Mouse (Mus musculus) c-Kit-negative CD71-positive TER-119-positive erythroid progenitor cells, embryonic 14.5 days (primary cell): ENCODE measurements around the gene Tnk2.
A peak's percentile ranks its signal among the peaks of the same experiment; 100 is the strongest.

ENCODE experiments used
- DNase-seq: peaks from one replicate; pipeline ENCODE4 v3.0.0-alpha.2; 2013; ENCODE audit warnings: low read depth, low spot score

The Tnk2 gene

DNA sequence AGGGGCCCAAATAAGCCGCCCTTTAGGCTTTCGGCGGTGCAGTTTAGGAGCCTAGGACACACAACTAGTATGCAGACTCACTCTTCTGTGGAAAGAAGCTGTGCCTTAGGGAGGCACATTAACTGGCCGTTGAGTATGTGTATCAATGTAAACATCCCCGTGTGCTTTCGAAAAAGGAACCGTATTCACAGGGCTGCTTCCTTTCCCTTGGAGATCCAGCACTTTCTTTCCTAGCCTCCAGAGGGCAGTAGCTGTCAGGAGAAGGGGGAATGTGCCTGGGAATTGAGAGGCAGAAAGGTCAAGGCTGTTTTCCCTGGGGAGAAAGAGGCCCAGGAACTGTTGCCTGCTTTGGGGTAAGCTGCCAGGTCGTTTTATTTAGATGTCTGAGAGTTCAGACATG is 15.7 kb downstream of the Tnk2 start:
- no peak for DNase-seq

GRCm38 (mm10) chr16:32660095-32660494 is 16.4 kb downstream of the Tnk2 start:
- DNase-seq, result no peak

- no peak for DNase-seq
Observed at GRCm38 (mm10) chr16:32660557-32661321, 17.1 kb downstream of the Tnk2 start.

DNA sequence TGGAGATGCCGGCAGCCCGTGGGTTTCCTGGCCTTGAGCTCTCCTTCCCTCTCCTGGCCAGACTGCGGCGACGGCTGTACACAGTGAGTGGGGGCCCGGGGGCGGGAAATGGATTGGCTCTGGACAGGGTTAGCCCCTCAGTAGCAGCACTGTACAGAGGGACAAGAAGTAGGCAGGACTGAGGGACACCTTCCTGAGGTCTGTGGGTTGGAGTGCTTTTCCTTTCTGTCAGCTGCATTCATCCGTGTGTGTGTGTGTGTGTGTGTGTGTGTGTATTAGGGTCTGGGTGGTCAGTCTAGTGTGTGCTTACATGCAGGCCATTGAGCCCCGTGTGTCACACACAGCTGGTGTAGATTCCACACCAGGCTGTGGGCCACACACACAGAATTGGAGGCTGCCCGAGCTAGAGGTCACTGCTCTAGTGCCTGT is 17.8 kb downstream of the Tnk2 start:
- no peak for DNase-seq

GRCm38 (mm10) chr16:32662372-32662771 is 18.7 kb downstream of the Tnk2 start:
- DNase-seq, result no peak

- no peak for DNase-seq
Observed at GRCm38 (mm10) chr16:32663231-32663858, 19.7 kb downstream of the Tnk2 start.

- no peak for DNase-seq
Observed at GRCm38 (mm10) chr16:32664211-32664610, 20.5 kb downstream of the Tnk2 start.

GRCm38 (mm10) chr16:32665851-32666665 is 22.4 kb downstream of the Tnk2 start:
- DNase-seq, result peak; percentile 68

- no peak for DNase-seq
Observed at GRCm38 (mm10) chr16:32666671-32667551, 23.2 kb downstream of the Tnk2 start.

GRCm38 (mm10) chr16:32667552-32667872 is 23.8 kb downstream of the Tnk2 start:
- DNase-seq, result no peak

- no peak for DNase-seq
Observed at GRCm38 (mm10) chr16:32668030-32668429, 24.4 kb downstream of the Tnk2 start.

DNA sequence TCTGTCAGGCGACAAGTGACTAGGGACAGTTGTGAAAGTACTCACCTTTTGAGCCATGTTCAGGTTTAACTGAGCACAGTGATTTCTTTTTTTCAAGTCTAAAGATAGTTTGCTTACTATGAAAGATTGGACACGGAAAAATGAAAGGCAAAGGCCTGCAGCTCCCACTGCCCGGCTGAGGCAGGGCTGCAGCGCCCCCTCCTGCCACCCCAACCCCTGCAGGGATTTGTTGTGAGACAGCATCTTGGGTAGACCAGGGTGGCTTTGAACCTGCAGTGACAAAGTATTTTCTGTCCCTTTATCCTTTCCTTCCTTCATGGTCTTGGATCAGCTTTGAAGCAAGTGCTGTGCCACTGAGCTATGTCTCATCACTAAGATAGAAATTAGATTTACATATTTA is 24.8 kb downstream of the Tnk2 start:
- no peak for DNase-seq

DNA sequence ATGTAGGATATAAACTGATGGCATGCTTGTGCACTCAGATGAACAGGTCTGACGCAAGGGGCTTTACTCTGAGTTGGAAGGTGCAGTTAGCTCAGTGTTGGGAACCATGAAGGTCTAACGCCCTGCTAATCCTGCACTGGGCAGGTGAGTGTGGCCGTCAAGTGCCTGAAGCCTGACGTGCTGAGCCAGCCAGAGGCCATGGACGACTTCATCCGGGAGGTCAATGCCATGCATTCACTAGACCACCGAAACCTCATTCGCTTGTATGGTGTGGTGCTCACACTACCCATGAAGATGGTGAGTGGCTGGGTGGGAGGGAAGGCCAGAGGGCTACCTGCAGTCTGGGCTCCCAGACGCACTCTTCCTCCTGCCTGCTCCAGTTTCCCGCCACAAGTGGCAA is 25.6 kb downstream of the Tnk2 start:
- no peak for DNase-seq

DNA sequence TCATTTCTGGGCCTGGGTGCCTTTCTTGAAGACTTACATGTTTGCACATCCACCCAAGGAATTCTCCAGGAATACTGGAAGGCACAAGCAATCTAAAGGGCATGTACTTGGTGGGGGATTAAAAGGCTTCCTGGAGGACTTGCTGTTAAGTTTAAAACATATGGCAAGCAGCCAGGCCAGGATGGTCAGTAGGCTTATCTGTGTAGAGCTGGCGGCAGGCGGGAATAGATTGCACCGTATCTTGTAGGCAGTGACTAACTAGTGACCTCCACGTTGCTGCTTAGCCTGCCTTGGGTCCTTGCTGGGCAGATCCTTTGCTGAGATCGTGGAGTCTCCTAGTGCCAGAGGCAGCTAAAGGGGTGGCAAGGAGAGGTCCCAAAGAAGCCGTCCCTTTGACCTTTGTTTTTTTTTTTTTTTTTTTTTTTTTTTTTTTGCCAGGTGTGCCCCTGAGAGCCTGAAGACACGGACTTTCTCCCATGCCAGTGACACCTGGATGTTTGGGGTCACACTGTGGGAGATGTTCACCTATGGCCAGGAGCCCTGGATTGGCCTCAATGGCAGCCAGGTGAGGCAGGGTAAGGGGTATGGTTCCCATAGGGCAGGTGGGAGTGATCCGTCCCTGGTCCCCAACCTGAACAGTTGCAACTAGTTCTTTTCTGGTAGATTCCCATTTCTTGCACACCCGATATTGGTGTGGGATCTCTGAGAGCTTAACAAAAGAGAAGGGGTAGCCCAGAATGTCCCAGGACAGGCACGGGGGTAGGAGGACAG is 26.9 kb downstream of the Tnk2 start:
- DNase-seq, result no peak

DNA sequence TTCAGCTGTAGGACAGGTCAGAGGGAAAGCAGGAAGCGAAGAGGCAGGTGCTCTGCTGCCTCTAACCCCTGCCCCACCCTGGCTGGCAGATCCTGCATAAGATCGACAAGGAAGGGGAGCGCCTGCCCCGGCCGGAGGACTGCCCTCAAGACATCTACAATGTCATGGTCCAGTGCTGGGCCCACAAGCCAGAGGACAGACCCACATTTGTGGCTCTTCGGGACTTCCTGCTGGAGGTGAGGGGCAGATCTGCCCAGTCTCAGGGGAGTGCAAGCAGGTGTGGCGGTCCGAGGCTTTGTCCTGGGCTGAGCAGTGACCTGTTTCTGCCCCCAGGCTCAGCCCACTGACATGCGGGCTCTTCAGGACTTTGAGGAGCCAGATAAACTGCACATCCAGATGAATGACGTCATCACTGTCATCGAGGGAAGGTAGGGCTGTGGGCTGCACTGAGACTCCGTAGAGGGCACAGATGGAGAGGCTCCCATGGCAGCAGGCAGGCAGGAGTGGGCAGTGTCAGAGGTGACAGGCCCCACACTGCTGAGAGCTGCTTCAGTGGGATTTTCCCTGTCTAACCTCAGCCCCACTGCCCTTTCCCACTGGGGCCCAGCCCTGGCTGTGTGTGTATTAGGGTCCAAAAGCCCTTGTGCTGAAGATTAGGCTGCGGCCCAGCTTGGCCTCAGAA is 27.7 kb downstream of the Tnk2 start:
- DNase-seq, result no peak

DNA sequence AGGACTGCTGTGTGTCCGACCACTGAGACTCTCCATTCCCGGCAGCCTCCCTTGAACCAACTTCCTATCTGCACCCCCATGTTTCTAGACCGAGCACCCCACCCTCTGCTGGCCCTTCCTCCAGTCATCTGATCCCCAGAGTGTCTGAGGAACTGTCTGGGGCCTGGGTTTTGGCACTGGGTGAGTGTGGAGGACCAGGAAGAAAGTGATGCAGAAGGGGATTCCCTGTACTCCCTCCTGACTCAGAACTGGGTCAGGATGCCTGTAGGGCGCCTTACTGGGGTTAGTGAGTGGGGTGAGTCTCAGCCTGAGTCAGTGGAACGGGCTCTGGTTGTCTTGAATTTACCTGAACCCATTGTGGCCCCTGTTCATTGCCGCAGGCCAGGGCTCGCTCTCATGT is 28.6 kb downstream of the Tnk2 start:
- DNase-seq, result no peak

DNA sequence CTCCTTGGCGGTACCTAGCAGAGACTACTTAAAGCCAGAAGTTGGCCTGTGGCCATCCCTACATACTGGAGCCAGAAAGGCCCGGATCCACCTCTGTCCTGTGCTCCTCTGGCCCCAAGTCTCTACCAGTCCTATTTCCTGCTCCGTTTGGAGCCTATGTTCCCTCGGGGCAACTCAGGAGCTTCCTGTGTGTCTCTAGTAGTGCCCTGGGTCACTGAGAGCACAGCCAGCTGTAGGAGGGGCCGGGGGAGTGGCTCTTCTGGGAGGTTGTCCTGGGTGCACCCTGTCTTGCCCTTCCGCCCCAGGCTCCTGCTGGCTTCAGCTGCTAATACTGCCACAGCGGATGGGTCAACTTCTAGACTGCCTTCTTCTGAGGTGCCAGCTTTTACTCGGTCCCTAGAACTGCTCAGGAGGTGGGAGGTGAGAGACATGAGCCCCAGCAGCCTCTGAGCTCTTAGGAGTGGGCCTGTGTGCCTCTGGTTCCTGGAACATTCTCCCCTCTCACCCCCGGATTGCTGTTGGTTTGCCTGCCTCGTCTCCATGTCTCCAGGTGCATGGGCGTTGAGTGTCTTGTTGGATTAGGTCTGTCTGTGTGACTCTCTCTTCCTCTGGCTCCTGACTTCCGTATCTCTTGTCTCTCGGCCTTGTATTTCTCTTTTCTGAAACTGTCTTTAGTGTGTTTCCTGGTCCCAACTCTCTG is 29.3 kb downstream of the Tnk2 start:
- DNase-seq, result no peak

GRCm38 (mm10) chr16:32674121-32674740 is 30.6 kb downstream of the Tnk2 start:
- DNase-seq, result no peak

GRCm38 (mm10) chr16:32677040-32677700 is 33.5 kb downstream of the Tnk2 start:
- no peak for DNase-seq
